In genomic region chr11:73283369-73283768, GRCm38 (mm10) we compare ENCODE assay signal across 14 mouse cellular contexts. TPM values are rescaled to one million over a fixed set of nuclear protein-coding genes. Genes with fewer than 3 reads are reported as not detected.
A peak's percentile ranks its signal among the peaks of the same experiment; 100 is the strongest.
DNase-seq lines count a peak whose midpoint lies in the region; ATAC-seq and TF ChIP-seq lines count a peak whose summit lies in the region.
"Had no signal": no experiment of that assay in that cellular context is flagged by ENCODE, and none has a peak within 500 bp of the region (broad histone marks: within the 10 kb centered on the region; RNA-seq: fewer than 3 reads in every experiment).

No protein-coding gene starts in this region.

- ATAC-seq in heart, embryonic 12.5 days (ENCODE audit: insufficient number of reproducible peaks, low FRiP score), result no peak
- peak; percentile 44; the same call in 1 of the 2 replicates for ATAC-seq in kidney, embryonic 14.5 days (ENCODE audit: low FRiP score, low TSS enrichment)
- ATAC-seq: liver, embryonic 12.5 days had no signal

- H3K27me3 ChIP-seq in heart, adult 2 months (ENCODE audit: control insufficient read depth, insufficient read depth, low read length), result no peaks in the 10 kb centered on the region
- H3K27me3 ChIP-seq in heart, embryonic 12.5 days (replicated peaks), result no peaks in the 10 kb centered on the region
- no peaks in the 10 kb centered on the region for H3K27me3 ChIP-seq in kidney, embryonic 14.5 days (ENCODE audit: control insufficient read depth, insufficient read depth, low read length)
- H3K27me3 ChIP-seq: liver, embryonic 12.5 days had no signal

- H3K36me3 ChIP-seq in heart, adult 2 months (ENCODE audit: control insufficient read depth, insufficient read depth, low read length), result no peaks in the 10 kb centered on the region
- no peaks in the 10 kb centered on the region for H3K36me3 ChIP-seq in heart, embryonic 12.5 days
- H3K36me3 ChIP-seq in kidney, embryonic 14.5 days (ENCODE audit: control insufficient read depth, insufficient read depth, low read length), result no peaks in the 10 kb centered on the region
- H3K36me3 ChIP-seq: forebrain, embryonic 10.5 days; liver, embryonic 12.5 days had no signal

- H3K4me2 ChIP-seq in heart, embryonic 12.5 days, result no peak overlapping the region
- H3K4me2 ChIP-seq in kidney, embryonic 14.5 days (replicated peaks; ENCODE audit: low read depth, low read length), result no peak overlapping the region
- H3K4me2 ChIP-seq: liver, embryonic 12.5 days had no signal

- TF ChIP-seq EP300 in heart, adult 2 months (IDR thresholded peaks at IDR 0.05; ENCODE audit: insufficient read depth, low read depth, low read length), result 0 out of 2 replicates have a peak, but pooled peaks have one; percentile 29

- no peaks in the 10 kb centered on the region for H3K9me3 ChIP-seq in heart, embryonic 12.5 days (replicated peaks)
- no peaks in the 10 kb centered on the region for H3K9me3 ChIP-seq in kidney, embryonic 14.5 days (ENCODE audit: control insufficient read depth, low read length)
- H3K9me3 ChIP-seq: forebrain, embryonic 10.5 days; liver, embryonic 12.5 days had no signal

- no peak for TF ChIP-seq CTCF in heart, adult 2 months (IDR thresholded peaks at IDR 0.05)

- H3K27ac ChIP-seq in heart, adult 2 months, result no peak overlapping the region; the same call in 1 of the 2 replicates
- H3K27ac ChIP-seq in heart, embryonic 12.5 days (ENCODE audit: poor library complexity, severe bottlenecking), result no peak overlapping the region
- H3K27ac ChIP-seq in kidney, embryonic 14.5 days (ENCODE audit: low read depth, low read length), result no peak overlapping the region
- H3K27ac ChIP-seq: liver, embryonic 12.5 days had no signal

- H3K79me2 ChIP-seq in heart, adult 2 months (replicated peaks; ENCODE audit: control insufficient read depth, insufficient read depth, low read length), result no peaks in the 10 kb centered on the region

- TF ChIP-seq POLR2A in heart, adult 2 months (IDR thresholded peaks at IDR 0.05; ENCODE audit: insufficient read depth, low read depth, low read length), result no peak

- H3K4me3 ChIP-seq in heart, adult 2 months, result no peak overlapping the region
- no peak overlapping the region for H3K4me3 ChIP-seq in heart, embryonic 12.5 days
- no peak overlapping the region for H3K4me3 ChIP-seq in kidney, embryonic 14.5 days (ENCODE audit: low read length)
- H3K4me3 ChIP-seq: forebrain, embryonic 10.5 days; liver, embryonic 12.5 days had no signal

- DNase-seq in heart, adult 2 months, result peak; percentile 41
- peak; percentile 63 to 67 for DNase-seq in heart, adult 9 months (ENCODE audit: low spot score in 2 of 2)
- peak; percentile 72 for DNase-seq in lung, postnatal 10 days
- no peak for DNase-seq in gastrocnemius, postnatal 10 days
- DNase-seq in ovary, postnatal 10 days (ENCODE audit: low spot score), result no peak
- no peak for DNase-seq in right cerebral cortex, postnatal 4 days
- DNase-seq: B cell, adult 2 months; midbrain, embryonic 14.5 days had no signal

- intact Hi-C loops in heart, adult 2 months (cut with DNase I), result loop anchor here (5.0 to 10.0 kb wide), 5 partner anchors 46 to 276 kb away; partner anchors contain the start of gene Haspin

- WGBS in heart, adult 2 months, result 44% methylated on average over 9 of the region's 9 CpGs
- WGBS in heart, embryonic 12.5 days, result 30% methylated on average over 9 of the region's 9 CpGs
- WGBS in kidney, embryonic 14.5 days, result 32% methylated on average over 9 of the region's 9 CpGs

- H3K4me1 ChIP-seq in heart, adult 2 months (ENCODE audit: control insufficient read depth, insufficient read depth, low read length), result peaks cover 6% of the 10 kb centered on the region; the same call in 1 of the 2 replicates
- peaks cover 16% of the 10 kb centered on the region for H3K4me1 ChIP-seq in heart, embryonic 12.5 days (replicated peaks)
- peaks cover 13% of the 10 kb centered on the region for H3K4me1 ChIP-seq in kidney, embryonic 14.5 days (ENCODE audit: control insufficient read depth, insufficient read depth, low read length)
- H3K4me1 ChIP-seq: liver, embryonic 12.5 days had no signal

- H3K9ac ChIP-seq in heart, adult 2 months (ENCODE audit: low read depth, low read length), result no peak overlapping the region
- H3K9ac ChIP-seq in heart, embryonic 12.5 days, result no peak overlapping the region
- no peak overlapping the region for H3K9ac ChIP-seq in kidney, embryonic 14.5 days (ENCODE audit: low read depth, low read length)
- H3K9ac ChIP-seq: liver, embryonic 12.5 days had no signal

RNA-seq across cellular contexts. Expression of gene Trpv3, which starts 16.2 kb away (rescaled TPM):
- under 1 TPM; 0.03 to 0.05 TPM for total RNA-seq in heart, adult 2 months (2021)
- polyA plus RNA-seq in heart, adult 2 months (2012; rRNA removed), result 0.04 and 0.09 TPM in 2 replicates
- 0.03 TPM in 2 replicates for polyA plus RNA-seq in heart, embryonic 12.5 days (2016; fragmentation: Nextera tagmentation; extraction: Ambion mirVana)
- 0.14 and 0.15 TPM in 2 replicates for polyA plus RNA-seq in kidney, embryonic 14.5 days (2014; fragmentation: Nextera tagmentation; extraction: Ambion mirVana)
- under 1 TPM; 0.05 to 0.07 TPM for total RNA-seq in gastrocnemius, postnatal 10 days (2021)
- polyA plus RNA-seq: liver, embryonic 12.5 days had no signal

RNA-seq across cellular contexts. Expression of gene Aspa, which starts 46.0 kb away (rescaled TPM):
- total RNA-seq in heart, adult 2 months (2021), result 1 to 10 TPM; 1.4 to 1.5 TPM
- 2.2 and 4.4 TPM in 2 replicates for polyA plus RNA-seq in heart, adult 2 months (2012; rRNA removed)
- not detected in 2 replicates for polyA plus RNA-seq in heart, embryonic 12.5 days (2016; fragmentation: Nextera tagmentation; extraction: Ambion mirVana)
- 4.5 and 6.3 TPM in 2 replicates for polyA plus RNA-seq in kidney, embryonic 14.5 days (2014; fragmentation: Nextera tagmentation; extraction: Ambion mirVana)
- total RNA-seq in gastrocnemius, postnatal 10 days (2021), result 1 to 10 TPM; 1.5 to 2.2 TPM

RNA-seq across cellular contexts. Expression of gene Gm49340, which starts 46.2 kb away (rescaled TPM):
- not detected for total RNA-seq in heart, adult 2 months (2021)
- 0.06 TPM in 1 of 2 replicates, not detected in the other for polyA plus RNA-seq in heart, adult 2 months (2012; rRNA removed)
- not detected in 2 replicates for polyA plus RNA-seq in heart, embryonic 12.5 days (2016; fragmentation: Nextera tagmentation; extraction: Ambion mirVana)
- polyA plus RNA-seq in kidney, embryonic 14.5 days (2014; fragmentation: Nextera tagmentation; extraction: Ambion mirVana), result not detected in 2 replicates
- total RNA-seq in gastrocnemius, postnatal 10 days (2021), result not detected
- total RNA-seq: gastrocnemius, postnatal 4 days; layer of hippocampus, adult 8-10 months had no signal
- polyA plus RNA-seq: forebrain, embryonic 10.5 days; liver, embryonic 12.5 days; midbrain, embryonic 14.5 days had no signal

RNA-seq across cellular contexts. Expression of gene Spata22, which starts 46.2 kb away (rescaled TPM):
- total RNA-seq in heart, adult 2 months (2021), result not detected
- 0.08 and 0.15 TPM in 2 replicates for polyA plus RNA-seq in heart, adult 2 months (2012; rRNA removed)
- polyA plus RNA-seq in heart, embryonic 12.5 days (2016; fragmentation: Nextera tagmentation; extraction: Ambion mirVana), result not detected in 2 replicates
- 0.16 TPM in 1 of 2 replicates, not detected in the other for polyA plus RNA-seq in kidney, embryonic 14.5 days (2014; fragmentation: Nextera tagmentation; extraction: Ambion mirVana)
- not detected for total RNA-seq in gastrocnemius, postnatal 10 days (2021)
- total RNA-seq: gastrocnemius, postnatal 4 days had no signal
- polyA plus RNA-seq: forebrain, embryonic 10.5 days; midbrain, embryonic 14.5 days had no signal

RNA-seq across cellular contexts. Expression of gene Trpv1, which starts 49.3 kb away (rescaled TPM):
- total RNA-seq in heart, adult 2 months (2021), result under 1 TPM; 0.08 to 0.11 TPM
- polyA plus RNA-seq in heart, adult 2 months (2012; rRNA removed), result 0.21 and 0.29 TPM in 2 replicates
- polyA plus RNA-seq in heart, embryonic 12.5 days (2016; fragmentation: Nextera tagmentation; extraction: Ambion mirVana), result 0.05 TPM in 1 of 2 replicates, not detected in the other
- not detected in 2 replicates for polyA plus RNA-seq in kidney, embryonic 14.5 days (2014; fragmentation: Nextera tagmentation; extraction: Ambion mirVana)
- under 1 TPM in 1 of 2 experiments, not detected in 1; 0.16 TPM for total RNA-seq in gastrocnemius, postnatal 10 days (2021)
- total RNA-seq: layer of hippocampus, adult 8-10 months had no signal
- polyA plus RNA-seq: forebrain, embryonic 10.5 days; liver, embryonic 12.5 days; midbrain, embryonic 14.5 days had no signal

Comparison
In these comparisons a context has a peak if more than half of its experiments do, and no peak if none do; other contexts are left out.
1. DNase-seq: peak in heart, adult 2 months (2 of 2), heart, adult 9 months (2 of 2) and lung, postnatal 10 days (single experiment); none in gastrocnemius, postnatal 10 days (single experiment), ovary, postnatal 10 days (single experiment) and right cerebral cortex, postnatal 4 days (single experiment).